Mouse (Mus musculus) cerebellum, postnatal 10 days (tissue): ENCODE measurements around the gene Ssb.

ENCODE experiments used
- DNase-seq, 2 experiments: peaks; one replicate each; pipeline ENCODE4 v3.0.0; 2021; ENCODE audit warnings: mixed read lengths in 2 of 2

Gene Ssb

DNA sequence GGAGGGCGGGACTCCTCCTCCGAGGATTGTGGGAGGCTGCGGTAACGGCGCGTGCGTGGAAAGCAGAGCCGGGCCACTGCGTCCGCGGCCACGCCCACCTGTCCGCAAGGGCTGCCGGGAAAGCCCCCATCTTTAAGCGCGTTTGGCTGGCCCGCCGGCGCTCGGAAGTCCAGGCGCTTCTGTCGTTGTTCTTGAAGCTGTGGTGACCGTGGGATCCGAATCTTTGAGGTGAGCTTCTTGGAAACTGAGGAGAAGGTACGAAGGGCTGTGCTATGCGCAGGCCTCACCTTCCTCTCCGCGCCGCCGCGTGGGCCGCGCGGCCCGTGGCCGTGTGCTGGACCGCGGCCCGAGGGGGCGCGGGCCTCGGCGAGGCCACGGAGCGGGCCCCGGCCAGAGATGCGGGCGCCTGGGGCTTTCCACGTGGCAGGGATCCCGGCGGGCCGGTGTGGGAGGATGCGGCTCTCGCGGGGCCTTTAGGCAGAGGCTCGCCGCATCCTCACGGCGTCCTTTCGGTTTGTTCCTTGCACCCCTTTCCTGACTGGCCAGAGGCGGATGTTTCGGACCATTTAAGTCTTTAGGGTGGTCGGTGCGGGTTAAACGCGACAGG lies at the start of gene Ssb:
Gene Ssb, plus strand, starts transcription at position 78 of the 607 bp plus-strand sequence.
- DNase-seq = peak; percentile 96 to 98

DNA sequence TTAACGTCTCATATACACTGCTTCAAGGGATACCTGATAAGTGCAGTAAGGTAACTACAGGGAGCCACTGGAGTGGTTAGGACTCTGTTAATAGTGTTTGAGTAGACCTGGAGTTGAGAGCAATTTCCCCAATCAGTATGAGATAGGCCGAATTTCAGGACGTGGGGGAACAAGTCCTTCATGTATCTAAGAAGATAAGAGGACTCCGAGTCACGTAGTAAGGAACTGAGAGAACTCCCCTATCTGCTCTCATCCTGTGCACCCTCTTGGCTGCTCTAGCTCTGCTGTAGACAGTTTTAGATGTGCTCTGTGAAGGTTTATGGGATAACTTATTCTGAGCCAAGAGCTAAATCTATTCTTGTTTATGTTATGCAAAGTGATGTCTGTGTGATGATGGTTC lies 44.8 kb upstream of the Ssb start:
- DNase-seq = no peak

DNA sequence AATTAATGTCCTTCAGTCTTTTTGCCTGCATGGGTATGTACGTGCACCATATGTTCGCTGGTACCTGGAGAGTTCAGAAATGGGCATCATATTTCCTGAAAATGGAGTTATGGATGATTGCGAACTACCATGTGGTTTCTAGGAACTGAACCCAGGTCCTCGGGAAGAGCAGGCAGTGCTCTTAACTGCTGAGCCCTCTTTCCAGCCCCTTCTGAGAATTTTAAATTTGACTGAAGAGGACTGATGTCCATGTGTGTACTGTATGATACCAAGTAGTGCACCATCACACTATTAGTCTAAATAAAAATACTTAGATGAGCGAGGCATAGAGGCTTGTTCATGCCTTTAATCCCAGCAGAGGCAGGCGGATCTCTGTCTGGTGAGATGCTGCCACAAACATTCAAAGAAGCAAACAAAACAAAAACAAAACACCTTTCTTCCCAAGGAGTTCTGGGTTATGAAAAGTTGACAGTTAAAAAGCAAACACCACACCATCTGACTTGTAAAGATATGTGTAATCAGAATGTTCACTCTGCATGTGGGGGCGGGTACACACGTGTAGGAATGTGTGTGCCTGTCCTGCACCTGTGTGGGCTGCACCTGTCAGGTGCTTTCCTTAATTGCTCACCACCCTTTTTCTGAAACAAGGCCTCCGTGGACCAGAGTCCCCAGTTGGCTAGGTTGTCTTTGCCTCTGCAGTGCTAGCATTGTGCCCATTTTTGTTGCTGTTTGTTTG lies 42.8 kb upstream of the Ssb start:
- DNase-seq = no peak

DNA sequence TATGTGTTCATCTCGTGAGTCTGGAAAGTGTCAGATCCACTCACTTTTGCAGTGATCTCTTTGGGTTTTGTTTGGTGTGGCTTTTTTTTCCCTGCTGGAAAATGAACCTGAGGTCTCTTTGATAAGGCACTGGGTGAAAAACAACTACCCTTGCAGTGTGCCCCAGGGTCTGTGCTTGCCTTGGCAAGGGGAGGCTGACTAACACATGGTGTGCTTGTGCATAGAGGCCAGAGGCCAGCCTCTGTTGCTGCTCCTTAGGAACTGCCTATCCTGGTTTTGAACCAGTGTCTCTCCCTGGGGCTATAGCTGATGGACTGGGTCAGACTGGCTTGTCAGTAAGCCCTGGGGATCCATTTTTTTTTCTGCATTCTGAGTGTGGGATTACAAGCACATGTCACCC lies 41.2 kb upstream of the Ssb start:
- DNase-seq = no peak

DNA sequence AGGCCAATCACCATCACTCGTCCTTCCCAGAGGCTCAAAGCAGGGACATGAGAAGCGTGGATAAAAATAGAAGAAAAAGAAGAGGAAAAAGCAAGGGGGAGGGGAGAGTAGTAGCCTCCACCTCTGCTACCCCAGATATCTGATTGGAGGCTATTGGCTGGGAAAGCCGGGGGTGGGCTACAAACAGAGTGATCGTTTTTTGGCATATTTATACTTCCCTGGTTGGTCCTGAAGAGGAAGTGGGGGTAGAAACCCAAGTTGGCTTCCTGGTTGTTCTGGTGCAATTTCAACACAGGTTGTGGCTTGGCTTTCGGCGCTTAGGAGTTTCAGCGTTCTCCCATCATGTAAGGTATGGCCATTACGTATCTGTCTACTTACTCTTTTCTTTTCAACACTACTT lies 39.7 kb upstream of the Ssb start, which contains the start of gene Klhl23:
Gene Klhl23, plus strand, starts transcription at position 234 of the 400 bp plus-strand sequence.
- peak; percentile 20 to 24 for DNase-seq

DNA sequence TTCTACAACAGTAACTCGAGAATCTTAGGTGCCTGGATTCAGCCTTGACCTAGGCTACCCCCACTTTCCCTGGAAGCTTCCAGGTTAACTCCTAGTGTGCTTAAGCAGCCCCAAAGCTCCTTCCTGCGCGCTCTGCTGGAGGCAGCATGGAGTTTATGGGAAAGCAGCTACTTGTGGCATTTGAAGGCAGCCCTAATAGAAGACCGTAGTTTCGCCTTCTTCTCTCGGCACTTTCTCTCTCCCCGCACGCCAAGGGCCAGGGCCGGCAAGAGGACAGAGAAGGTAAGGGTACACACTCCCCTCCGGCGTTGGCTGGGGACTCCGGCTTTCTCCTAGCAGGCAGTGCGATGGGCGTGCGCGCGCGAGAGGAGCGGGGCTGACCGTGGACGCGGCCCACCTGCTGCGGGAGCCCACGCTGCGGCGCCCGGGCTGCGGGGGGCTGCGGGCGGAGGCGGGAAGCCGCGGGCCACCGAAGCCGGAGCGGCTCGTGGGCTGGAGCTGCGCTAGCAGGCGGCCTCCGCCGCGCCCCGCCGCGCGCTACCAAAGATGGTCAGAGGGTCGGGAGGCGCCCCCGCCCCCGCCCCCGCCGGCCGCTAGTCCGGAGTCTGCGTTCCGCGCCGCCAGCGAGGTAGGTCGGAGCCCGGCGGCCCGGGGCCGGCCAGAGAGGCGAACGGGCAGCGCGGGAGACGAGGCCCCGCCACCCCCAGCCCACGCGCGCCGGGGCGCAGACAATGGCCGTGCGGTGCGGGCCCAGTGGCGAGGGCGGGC lies 38.8 kb upstream of the Ssb start:
- peak; percentile 79 to 80 for DNase-seq

DNA sequence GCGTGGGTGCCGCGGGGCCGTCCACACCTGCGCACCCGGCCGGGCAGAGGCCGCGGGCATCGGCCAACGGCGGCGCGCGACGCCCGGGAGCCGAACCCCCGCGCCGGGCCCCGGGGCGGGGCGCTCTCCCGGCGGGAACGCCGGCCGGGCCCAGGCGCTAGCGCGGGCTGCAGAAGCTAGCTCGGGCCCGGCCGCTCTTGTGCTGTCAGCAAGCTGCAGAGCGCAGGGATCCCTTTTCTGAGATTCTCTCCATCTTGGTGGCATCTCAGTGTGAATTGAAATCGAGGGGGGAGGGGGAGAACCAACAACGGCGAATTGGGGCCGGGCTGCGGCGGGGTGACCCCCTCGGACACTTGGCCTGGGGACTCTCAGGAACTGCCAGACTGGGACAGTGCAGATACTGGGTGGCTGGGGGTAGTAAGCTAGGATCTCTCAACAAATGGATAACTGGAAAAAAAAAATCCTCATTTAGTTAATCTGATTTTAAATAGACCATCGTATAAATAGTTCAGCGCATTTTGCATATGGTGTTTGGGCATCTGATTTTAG lies 38.2 kb upstream of the Ssb start:
- peak; percentile 78 to 85 for DNase-seq

DNA sequence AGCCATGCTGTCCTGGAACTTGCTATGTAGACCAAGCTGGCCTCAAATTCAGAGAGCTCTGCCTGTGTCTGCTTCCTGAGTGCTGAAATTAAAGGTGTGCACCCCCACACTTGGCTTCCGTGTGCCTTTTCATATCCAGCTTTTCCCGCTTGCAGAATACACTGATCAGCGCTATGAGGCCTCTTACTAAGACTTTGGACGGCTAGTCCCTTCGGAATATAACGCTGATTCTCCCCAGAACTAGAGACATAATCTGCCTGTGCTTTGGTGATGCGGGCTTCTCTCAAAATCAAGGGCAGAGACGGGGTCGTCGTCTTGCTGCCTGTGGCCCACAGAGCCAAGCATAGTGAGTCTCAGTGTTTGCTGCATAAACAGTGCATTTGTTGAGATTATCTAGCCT lies 35.5 kb upstream of the Ssb start:
- peak; percentile 31 to 43 for DNase-seq

DNA sequence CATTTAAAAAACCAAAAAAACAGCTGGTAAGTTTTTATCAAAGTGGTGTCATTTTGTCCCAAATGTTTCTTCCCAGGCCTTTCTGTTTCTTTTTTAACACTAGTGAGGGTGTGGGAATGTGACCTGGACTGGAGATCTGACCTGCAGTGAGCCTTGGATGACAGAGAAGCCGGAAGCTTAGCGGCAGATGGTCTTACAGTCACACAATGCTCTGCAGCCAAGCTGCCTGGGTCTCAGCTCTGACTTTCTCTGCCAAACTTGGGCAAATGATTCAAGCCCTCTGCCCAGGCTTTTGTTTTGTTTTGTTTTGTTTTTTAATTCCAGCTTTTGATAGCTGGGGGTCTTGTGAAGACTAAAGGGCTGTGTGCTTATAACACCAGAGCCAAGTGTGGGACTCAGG lies 35.0 kb upstream of the Ssb start:
- DNase-seq = peak; percentile 76 to 80

DNA sequence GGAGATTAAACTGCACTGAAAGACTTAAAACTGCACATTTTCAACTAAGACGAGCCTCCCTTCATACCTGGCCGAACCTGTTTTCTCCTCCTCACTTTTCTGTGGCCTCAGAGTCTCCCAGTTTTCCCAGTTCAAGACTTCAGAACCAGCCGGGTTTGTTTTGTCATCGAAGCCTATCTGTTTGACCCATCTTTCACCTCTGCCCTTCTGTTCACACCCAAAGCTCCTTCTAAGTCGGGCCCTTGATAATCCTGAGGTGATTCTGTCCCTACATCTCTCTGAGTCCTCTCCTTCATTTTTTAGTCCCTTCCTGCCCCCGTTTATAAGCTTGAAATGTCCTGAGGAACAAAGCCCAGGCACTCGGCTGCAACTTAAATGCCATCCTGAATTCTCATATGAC lies 33.3 kb upstream of the Ssb start:
- DNase-seq = no peak

DNA sequence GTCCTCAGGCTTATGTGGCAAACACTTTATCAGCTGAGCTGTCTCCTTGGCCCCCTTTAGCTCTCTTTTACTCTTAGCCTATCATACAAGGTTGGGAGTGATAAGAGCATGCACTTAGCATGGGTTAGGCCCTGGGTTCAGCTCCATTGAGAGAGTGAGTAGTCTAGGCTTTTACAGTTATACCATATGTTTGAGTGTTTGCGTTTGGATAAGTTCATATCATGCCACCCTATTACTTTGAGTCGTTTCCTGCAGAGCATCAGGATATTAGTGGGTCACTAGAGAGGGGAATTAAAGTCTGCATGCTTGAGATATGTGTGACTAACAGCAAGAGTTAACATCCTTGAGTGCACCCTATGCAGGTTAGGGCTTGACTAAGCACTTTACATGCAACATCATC lies 31.7 kb upstream of the Ssb start:
- no peak for DNase-seq

DNA sequence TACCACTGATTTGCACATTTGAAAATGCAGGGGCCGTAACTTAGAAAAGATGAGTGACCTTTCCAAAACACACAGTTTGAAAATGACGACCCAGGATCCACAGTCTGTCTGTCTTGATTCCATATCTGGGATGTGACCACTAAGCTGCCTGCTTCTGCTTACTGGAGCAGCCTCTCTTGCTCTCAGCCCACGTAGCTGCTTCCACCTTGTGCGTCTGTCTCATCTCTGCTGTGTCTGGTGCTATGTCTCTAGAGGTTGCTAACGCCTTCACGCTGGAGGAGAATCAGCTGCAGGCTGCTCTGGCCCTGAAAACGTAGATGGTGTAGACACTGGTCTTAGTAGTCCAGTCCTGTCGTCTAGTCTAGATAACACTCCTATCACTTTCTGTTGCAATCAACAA lies 31.2 kb upstream of the Ssb start:
- no peak for DNase-seq

DNA sequence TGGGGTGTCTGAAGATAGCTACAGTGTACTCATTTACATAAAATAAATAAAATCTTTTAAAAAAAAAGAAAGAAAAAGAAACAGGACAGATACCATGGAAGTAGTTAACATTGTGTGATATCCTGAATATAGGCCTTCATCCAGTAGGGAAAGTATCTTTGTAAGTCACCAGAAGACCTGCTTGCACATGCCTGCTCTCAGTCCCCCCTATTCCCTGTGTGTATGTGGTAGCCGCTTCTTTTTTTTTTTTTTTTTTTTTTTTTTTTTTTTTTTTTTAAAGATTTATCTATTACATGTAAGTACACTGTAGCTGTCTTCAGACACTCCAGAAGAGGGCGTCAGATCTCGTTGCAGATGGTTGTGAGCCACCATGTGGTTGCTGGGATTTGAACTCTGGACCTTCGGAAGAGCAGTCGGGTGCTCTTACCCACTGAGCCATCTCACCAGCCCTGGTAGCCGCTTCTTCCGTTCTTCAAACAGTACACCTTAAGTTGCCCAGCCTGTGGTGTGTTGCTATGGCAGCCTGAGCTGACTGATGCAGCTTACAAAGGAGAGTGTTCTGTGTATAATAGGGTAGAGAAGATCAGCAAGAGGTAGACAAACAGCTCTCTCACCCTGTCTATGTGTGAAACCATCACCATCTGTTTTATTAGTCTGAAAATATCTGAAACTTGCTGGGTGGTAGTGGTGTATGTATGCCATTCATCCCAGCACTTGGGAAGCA lies 24.0 kb upstream of the Ssb start:
- no peak for DNase-seq

DNA sequence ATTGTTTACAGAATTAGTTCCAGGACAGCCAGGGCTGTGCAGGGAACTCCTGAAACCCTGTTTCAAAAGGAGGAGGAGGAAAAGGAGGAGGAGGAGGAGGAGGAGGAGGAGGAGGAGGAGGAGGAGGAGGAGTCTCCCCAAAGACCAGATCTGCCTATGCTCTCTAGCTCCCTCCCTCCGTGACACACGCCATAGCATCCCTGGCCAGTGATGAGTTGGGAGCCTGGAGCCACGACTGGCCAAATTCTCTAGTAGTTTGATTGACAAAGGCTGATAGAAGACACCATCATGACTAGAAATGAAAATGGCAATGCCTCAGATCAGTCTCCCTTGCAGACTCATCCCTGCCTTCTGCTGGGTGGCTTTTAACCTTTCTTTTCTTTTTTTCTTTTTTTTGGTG lies 23.4 kb upstream of the Ssb start:
- no peak for DNase-seq

DNA sequence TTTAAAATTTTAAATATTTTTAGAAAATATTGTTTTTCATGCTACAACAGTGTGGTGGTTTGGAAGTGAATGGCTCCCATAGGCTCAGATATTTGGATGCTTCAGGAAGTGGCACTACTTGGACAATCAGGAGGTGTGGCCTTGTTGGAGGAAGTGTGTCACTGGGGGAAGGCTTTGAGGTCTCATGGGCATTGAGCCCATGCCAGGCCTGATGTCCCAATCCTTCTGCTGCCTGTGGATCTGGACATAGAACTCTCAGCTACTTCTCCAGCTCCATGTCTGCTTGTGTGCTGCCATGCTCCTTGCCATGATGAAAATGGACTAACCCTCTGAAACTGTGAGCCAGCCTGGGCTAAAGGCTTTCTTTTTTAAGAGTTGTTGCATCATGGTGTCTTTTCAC lies 22.7 kb upstream of the Ssb start:
- DNase-seq = no peak

DNA sequence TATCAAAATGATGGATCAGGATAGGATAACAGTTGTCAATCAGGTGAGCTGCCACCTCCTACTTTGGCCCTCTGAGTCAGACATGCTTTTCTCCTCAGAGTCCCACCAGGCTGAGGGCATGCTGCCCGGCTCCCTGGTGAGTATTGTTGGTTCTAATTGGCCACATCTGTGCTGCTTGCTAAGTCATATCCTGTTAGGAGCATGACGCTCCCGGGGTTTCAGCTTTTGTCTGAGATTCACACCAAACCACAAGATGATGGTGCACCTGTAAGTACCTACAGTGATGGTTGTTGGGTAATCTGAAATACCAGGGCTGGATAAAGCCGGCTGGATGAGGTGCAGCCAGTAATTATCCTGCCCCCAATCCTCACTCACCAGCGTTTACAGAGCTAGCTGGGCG lies 21.1 kb upstream of the Ssb start:
- DNase-seq = peak; percentile 75 to 78

DNA sequence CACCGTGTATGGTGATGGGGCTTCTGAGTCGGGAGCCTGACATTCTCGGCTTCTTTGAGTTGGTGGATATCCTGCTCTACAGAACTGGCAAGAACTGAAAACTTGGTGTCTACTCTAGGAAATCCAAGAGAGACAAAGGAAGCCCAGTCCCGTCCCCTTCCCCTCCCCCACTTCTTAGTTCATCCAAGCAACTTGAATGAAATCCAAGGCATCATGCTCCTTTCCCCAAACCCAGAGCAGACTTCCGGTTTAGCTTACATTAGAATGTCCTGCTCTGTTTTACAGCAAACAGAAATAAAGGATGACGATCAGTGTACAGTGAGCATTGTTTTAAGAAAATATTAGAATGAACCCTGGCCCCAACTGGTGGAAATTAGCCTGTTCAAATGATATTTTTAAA lies 12.1 kb upstream of the Ssb start:
- peak in 1 of 2 experiments; percentile 21 for DNase-seq

DNA sequence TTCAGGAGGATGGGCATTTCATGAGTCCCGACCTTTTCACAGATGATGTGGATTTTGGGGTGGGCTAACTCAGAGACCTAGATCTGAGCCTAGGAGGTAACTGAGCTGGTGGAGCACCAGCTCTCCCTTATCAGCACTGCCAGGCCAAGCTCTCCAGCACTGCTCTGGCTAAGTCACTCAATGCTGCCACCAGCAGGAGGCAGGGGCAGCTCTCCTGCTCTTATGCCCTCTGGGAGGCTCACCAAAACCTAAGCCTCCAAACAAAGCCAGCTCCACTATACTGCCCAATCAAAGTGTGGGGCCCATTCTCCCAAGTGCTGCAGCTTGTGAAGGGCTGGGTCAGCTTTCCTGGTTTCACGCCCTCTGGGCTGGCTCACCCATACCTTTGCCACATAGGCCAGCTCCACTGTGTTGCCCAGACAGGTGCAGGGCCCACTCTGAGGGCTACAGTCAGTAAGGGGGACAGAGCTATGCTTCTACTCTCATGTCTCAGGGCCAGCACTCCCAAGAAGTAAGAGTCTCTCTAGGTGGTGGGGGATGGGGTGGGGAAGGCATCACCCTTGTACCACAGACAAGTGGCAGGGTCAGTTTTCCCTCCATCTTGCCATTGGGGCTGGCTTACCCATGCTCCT lies 9.8 kb upstream of the Ssb start:
- no peak for DNase-seq

DNA sequence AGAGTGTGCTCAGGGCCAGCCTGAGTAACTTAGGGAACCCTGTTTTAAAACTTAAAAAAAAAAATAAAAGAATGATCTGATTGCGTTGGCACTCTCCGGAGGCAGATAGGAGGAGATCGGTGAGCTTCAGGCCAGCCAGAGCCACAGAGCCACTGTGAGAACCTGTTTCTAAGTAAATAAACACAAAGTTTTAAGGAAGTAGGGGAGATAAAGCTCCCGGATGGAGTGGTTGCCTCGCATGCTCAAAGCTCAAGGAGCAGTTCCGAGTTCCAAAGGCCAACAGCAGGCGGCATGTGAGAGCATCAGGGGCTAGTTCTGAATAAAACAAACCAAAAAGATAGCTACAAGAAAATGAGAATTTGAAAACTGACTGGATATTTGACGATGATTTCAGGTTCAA lies 5.0 kb upstream of the Ssb start:
- DNase-seq = no peak

DNA sequence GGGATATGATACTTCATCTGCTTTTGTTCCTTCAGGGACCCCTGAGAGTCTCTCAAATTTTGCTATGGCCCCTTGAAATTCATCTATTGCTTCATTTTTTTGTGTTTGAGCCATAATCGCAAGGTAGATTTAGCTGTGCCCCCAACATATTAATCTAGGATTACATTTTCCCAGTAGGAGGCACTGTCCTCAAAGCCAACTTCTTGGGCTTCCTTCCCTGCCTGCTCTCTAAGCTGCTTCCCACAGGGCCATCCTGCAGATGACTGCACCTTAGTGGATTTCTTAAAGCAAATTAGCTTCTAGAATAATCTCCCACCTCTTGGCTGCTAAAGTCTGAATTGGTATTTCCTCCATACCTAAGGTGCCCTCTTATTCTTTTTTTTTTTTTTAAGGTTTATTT lies 3.5 kb upstream of the Ssb start:
- DNase-seq = no peak

DNA sequence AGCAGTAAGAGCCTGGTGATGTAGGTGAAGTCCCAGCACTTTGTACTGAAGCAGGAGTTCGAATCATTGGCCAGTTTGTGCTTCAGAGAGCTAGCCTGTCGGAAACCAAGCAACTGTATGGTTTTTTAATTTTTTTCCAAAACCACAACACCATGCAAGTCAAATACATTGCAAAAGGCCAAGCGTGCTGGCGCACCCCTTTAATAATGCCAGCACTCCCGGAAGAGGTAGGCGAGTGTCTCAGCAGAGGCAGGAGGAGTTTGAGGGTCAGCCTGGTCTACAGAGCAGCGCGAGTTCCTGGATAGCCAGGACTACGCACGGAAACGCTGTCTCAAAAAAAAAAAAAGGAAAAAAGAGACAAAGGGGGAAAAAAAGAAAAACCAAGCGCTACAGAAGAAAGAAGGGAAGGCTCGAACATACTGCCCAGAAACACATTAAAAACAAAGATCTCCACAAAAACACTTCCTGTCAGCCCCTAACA lies 350 bp upstream of the Ssb start:
- DNase-seq = peak; percentile 35 to 42

DNA sequence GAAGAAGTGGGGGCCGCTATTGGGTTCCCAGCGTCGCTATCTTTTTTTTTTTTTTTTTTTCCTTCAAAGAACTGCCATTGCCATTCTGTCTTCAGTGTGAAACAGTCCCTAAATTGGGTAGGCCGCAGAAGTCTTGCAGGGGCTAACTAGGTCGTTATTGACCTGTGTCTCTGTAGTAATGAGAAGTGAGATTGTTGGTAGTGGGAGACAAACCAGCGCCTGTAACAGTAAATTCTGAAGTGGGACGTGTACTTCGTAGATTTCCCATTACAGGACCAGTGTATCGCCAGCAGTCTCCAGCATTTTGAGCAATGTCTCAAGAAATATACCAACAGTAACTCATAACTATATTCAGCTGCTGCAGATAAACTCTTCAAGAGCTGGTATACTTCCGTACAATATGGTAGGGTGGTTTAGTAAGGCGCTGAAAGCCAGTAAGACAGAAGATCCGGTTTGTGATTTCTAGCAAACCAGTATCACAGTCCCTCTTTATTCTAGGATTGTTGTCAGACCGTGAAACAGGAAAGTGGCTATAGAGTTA lies 825 bp downstream of the Ssb start:
- no peak for DNase-seq
